Mouse (Mus musculus): ENCODE data around the gene 6030445D17Rik.
A peak's percentile ranks its signal among the peaks of the same experiment; 100 is the strongest.

6030445D17Rik gene

GRCm38 (mm10) chr4:136461206-136461605, 844 bp upstream of the 6030445D17Rik start:
- DNase-seq: no peak

DNA sequence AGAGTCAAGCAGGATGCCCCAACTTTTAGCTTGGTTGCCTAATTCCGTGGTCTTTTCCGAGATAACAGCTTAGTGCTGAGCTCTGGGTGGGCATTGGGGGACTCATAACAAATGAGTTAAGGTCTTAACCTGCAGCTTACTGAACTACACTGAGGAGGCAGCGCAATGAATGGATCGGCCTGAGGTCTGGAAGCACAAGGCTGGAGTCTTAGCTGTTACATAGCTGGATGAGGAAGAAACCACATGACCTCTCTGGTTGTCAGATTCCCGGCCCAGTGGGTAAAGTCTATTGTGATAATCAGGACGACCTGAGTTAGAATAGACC, 327 bp upstream of the 6030445D17Rik start:
- DNase-seq: no peak

GRCm38 (mm10) chr4:136462839-136463178, 759 bp downstream of the 6030445D17Rik start:
- DNase-seq: no peak

DNA sequence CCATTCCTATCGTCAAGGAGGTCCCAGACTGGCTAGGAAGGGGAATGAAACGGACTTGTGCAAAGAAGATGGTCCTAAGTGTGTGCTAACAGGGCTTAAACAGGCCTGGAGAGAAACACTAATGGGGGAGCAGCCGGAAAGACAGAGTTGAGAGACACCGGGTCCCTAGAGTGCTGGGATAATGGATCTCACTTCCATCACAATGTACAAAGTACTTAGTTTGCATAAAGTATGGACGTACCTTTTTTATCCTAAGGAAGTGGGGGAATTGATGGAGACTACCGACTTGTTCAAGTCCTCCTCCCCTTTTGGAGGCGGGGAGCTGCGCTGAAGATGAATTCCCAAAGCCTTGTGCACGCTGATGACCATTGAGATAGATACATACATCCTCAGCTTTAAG, 1.4 kb downstream of the 6030445D17Rik start:
- DNase-seq: no peak

- DNase-seq: no peak
Measured at GRCm38 (mm10) chr4:136466226-136466625, 4.2 kb downstream of the 6030445D17Rik start.

DNA sequence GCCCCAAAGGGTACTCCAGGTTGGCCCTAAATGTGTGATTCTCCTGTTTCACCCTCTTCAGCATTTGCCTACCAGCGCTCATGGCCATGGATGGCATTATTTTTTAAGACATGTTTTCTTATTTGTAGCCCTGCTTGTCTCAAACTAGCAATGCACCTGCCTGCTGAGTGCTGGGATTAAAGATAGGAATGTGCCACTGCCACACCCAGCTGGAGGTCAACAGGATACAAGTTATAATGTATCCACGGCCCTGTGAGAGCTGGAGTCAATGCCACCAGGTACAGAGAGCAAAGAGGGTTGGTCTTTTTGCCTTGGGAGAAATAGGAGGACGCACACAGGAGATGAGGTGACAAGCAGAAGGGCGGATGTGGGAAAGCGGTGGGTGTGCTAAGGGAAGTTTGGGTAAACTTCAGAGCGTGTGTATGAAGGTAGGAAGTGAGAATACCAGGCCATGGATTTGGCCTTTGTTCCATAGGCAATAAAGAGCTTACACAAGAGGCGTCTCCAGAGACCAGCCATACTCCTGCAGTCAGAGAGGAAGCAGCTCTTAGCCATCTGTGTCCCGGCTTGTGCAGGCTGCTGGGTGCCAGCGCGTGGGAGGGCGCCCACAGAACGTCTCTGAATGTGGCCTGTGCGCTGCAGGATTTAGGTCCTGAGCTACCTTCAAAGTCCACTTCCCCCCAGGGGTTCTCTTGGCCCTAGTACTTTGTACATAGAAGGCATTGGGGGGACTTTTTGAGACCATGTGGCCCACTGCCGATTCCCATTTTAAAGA, 6.7 kb downstream of the 6030445D17Rik start:
- peak in 1 of 2 experiments; percentile 16 for DNase-seq

DNA sequence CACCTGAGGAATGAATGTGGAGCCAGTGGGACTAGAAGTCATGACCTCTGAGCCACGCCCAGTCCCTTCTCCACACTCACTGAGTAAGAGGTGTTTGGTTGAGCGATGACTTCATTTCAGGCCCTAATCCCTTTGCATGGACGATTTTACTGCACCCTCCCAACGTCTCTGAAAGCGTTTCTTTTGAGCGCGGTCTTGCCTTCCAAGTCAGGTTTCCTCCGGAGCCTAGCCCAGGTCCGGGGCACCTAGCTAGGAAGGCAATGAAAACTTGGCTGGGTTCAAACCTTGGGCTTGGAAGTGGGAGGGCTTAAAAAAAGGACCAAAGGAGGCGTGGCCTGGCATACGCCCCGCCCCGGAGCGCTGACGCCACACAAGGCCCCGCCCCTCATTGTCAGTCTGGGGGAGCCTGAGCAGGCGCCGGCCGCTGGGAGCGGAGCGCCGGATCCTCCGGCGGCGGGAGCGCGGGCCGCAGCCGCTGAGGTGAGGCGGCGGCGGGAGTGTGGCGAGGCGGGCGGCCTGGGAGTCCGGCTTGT, 7.4 kb downstream of the 6030445D17Rik start, which contains the start of gene Luzp1:
Gene Luzp1, plus strand, starts transcription at position 391 of the 533 bp plus-strand sequence.
- DNase-seq: peak; percentile 87 to 90

DNA sequence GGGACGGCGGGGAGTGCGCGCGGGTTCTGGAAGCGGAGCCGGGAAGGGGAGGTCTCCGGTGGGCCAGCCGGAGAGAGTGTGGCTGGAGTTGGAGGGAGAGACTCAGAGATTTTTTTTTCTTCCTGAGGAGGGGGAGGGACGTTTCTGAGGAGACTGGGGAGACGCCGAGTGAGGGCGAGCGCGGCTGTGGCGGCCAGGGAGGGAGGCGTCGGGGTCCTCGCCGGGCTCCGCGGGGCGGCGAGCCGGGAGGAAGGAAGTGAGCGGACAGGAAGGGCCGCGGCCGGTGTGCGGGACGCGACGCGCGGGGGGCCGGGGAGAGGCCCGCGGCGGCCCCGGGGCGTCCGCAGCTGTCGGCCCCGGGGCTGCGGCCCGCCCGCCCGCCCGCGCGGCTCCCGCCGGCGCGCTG, 7.9 kb downstream of the 6030445D17Rik start:
- no peak for DNase-seq

DNA sequence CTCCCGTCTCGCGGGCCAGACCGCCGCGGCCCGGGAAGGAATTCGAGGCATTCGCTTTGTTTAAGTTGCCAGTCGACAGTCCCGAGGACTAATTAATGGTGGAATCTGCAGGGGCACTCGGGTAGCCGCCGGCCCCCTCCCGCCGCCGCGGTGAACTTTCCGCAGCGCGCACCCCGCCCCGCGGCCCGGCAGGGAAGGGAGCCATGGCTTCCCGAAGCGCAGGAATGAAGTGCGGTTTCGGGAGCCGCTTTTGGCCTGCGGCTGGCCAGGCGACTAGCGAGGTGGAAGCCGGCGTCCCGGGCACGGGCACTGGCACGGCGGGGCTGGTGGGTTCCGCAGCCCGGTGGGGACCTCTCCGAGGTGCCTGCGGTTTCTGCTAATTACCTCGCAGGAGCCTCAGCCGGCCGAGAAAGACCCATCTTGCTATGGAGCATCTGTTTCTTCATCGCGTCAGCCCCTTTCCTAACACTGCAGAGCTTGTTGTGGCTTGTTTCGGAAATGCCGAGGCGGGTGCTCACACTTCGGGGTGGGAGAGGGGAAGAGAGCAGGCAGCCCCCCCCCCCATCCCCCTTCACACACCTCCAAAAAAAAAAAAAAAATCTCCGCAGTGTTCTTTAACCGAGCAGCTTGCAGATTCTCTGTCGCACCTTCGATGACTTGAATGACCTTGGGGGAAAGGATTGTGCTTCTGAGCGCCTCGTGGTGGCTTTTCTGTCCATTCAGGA, 8.5 kb downstream of the 6030445D17Rik start:
- DNase-seq: peak; percentile 32

DNA sequence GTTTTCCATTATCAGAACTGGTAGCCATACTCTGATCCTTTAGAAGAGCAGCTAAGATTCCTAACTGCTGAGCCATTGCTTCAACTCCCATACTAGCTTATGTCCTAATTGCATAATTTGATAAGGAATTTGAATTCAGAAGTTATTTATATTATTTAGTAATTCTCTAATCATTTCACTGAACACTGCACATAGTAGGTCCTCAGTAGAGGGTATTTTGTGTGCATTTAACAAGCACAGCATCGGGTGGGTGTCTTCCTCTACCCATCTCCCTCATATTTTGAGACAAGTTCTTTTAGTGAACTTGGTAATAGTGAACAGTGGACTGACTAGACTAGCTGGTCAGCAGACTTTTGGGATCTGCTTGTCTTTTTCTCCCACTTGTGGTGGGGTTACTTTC, 14.6 kb downstream of the 6030445D17Rik start:
- DNase-seq: no peak

GRCm38 (mm10) chr4:136486549-136486948, 24.5 kb downstream of the 6030445D17Rik start:
- DNase-seq: no peak

DNA sequence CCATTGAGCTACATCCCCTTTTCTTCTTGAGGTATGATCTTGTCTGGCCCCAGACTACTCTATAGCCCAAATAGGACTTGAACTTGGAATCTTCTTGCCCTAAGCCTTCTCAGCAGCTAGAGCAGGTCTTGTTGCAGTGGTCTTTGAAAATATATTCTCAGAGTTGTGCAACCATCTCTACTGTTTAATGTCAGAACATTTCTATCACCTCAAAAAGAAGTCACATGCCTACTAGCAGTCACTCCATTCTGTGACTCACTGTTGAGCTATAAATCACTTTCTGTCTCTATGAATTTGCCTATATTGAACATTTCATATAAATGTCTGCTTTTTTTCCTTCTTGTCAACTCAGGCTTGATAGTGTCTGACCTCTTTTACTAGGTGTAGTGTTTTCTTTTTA, 33.9 kb downstream of the 6030445D17Rik start:
- DNase-seq: no peak

GRCm38 (mm10) chr4:136505426-136506215, 43.6 kb downstream of the 6030445D17Rik start:
- no peak for DNase-seq

DNA sequence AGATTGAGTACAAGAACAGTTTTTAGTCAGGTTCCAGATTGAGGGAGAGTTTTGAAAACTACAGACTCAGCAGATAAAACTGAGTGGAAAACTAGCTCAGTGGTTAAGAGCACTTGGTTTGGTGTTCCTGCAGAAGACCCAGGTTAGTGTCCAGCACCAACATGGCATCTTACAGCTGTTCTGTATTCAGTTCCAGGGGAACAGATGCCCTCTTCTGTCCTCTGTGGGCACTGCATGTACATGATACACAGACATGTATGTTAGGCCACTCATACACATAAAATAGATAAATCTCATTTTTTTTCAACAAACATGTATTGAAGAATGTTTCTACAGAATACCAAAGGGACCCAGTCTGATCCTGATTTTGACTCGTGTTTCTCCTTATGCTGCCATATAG, 47.8 kb downstream of the 6030445D17Rik start:
- DNase-seq: peak; percentile 27 to 39

GRCm38 (mm10) chr4:136511708-136512107, 49.7 kb downstream of the 6030445D17Rik start:
- no peak for DNase-seq

GRCm38 (mm10) chr4:136512905-136513304, 50.9 kb downstream of the 6030445D17Rik start:
- DNase-seq: no peak
